Mouse (Mus musculus): ENCODE measurements around the gene Alkbh4. TPM values are rescaled to one million over a fixed set of nuclear protein-coding genes. Genes with fewer than 3 reads are reported as not detected.
"Not testable (repeated sequence)": the region's sequence is repeated elsewhere in the genome, so short reads cannot be mapped to it uniquely, and the experiment has no call there.

Alkbh4 gene
- polyA plus RNA-seq, 1 experiment: 23.0 TPM

DNA sequence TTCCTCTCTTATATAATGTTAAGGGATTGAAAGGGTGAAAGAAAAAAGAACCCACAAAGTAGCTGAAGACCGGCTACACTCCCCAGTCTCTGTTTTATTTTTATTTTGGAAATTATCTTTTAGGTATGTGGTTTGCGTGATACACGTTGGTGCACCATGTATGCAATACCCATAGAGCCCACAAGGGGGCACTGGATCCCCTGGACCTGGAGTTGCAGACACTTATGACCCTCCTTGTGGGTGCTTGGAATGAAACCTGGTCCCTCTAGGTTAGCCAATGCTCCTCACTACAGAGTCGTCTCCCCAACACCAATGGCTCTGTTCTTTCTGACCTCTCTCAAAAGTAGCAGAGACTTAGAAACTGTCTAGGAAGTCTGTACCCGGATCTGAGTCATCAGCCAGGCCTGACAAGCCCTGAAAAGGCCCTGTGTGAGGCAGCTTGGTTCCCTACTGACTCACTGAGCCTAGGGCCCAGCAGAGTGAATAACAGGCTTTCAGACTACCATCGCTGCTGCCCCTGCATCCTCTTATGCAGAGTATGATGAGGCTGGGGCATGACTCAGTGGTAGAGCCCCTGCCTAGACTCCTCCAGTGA is 7.3 kb downstream of the Alkbh4 start:
- H3K27ac ChIP-seq (ENCODE audit: control insufficient read depth, insufficient read depth, low read depth, low read length): no peak overlapping the region
- peaks cover 4% of the 10 kb centered on the region for H3K4me1 ChIP-seq (ENCODE audit: control insufficient read depth, insufficient read depth, low read length)
- no peaks in the 10 kb centered on the region for H3K27me3 ChIP-seq (ENCODE audit: control insufficient read depth, insufficient read depth, low read length)
- peak; percentile 74; the same call in 1 of the 2 replicates for TF ChIP-seq CTCF (IDR thresholded peaks at IDR 0.05; ENCODE audit: control insufficient read depth, insufficient read depth, insufficient replicate concordance, low read depth, low read length)
- TF ChIP-seq POLR2A (IDR thresholded peaks at IDR 0.05; ENCODE audit: control insufficient read depth, low read depth, low read length): no peak
- H3K4me3 ChIP-seq (ENCODE audit: control insufficient read depth, low read depth, low read length): no peak overlapping the region
- no peaks in the 10 kb centered on the region for H3K36me3 ChIP-seq (ENCODE audit: control insufficient read depth, insufficient read depth, low read length)

- Histone ChIP-seq H3K4me3 (ENCODE audit: control insufficient read depth, low read depth, low read length) (no peak overlapping the region), H3K36me3 (ENCODE audit: control insufficient read depth, insufficient read depth, low read length) (no peaks in the 10 kb centered on the region), H3K4me1 (ENCODE audit: control insufficient read depth, insufficient read depth, low read length) (peaks cover 4% of the 10 kb centered on the region), H3K27ac (ENCODE audit: control insufficient read depth, insufficient read depth, low read depth, low read length) (no peak overlapping the region), H3K27me3 (ENCODE audit: control insufficient read depth, insufficient read depth, low read length) (no peaks in the 10 kb centered on the region)
- TF ChIP-seq CTCF (IDR thresholded peaks at IDR 0.05; ENCODE audit: control insufficient read depth, insufficient read depth, insufficient replicate concordance, low read depth, low read length): no peak
- no peak for TF ChIP-seq POLR2A (IDR thresholded peaks at IDR 0.05; ENCODE audit: control insufficient read depth, low read depth, low read length)
Measured at GRCm38 (mm10) chr5:136144606-136145430, 8.9 kb downstream of the Alkbh4 start.

DNA sequence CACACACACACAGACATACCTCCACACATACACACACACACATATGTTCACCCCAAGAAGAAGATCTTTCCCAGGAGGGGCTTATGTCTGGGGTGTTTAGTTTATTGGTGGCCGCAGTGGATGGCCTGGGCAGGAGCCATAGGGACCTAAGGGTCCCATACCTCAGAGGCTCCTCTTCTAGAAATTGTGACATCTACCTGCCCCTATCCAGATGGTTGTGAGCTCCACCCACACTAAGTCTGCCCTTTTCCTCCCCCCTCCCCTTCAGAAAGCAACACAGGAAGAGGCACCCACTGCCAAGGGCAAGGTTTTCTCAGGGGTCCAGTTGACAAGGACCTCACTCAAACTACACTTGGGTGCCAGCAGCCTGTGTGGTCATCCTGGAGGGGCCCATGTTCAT is 11.0 kb downstream of the Alkbh4 start:
- Histone ChIP-seq H3K27me3 (ENCODE audit: control insufficient read depth, insufficient read depth, low read length) (no peaks in the 10 kb centered on the region), H3K27ac (ENCODE audit: control insufficient read depth, insufficient read depth, low read depth, low read length) (no peak overlapping the region), H3K36me3 (ENCODE audit: control insufficient read depth, insufficient read depth, low read length) (no peaks in the 10 kb centered on the region), H3K4me3 (ENCODE audit: control insufficient read depth, low read depth, low read length) (no peak overlapping the region), H3K4me1 (ENCODE audit: control insufficient read depth, insufficient read depth, low read length) (peaks cover 8% of the 10 kb centered on the region)
- TF ChIP-seq CTCF (IDR thresholded peaks at IDR 0.05; ENCODE audit: control insufficient read depth, insufficient read depth, insufficient replicate concordance, low read depth, low read length): no peak
- no peak for TF ChIP-seq POLR2A (IDR thresholded peaks at IDR 0.05; ENCODE audit: control insufficient read depth, low read depth, low read length)

GRCm38 (mm10) chr5:136147704-136148103 is 11.8 kb downstream of the Alkbh4 start:
- no peak overlapping the region for H3K4me3 ChIP-seq (ENCODE audit: control insufficient read depth, low read depth, low read length)
- no peaks in the 10 kb centered on the region for H3K36me3 ChIP-seq (ENCODE audit: control insufficient read depth, insufficient read depth, low read length)
- H3K4me1 ChIP-seq (ENCODE audit: control insufficient read depth, insufficient read depth, low read length): peaks cover 8% of the 10 kb centered on the region
- TF ChIP-seq POLR2A (IDR thresholded peaks at IDR 0.05; ENCODE audit: control insufficient read depth, low read depth, low read length): no peak
- H3K27me3 ChIP-seq (ENCODE audit: control insufficient read depth, insufficient read depth, low read length): no peaks in the 10 kb centered on the region
- no peak overlapping the region for H3K27ac ChIP-seq (ENCODE audit: control insufficient read depth, insufficient read depth, low read depth, low read length)

GRCm38 (mm10) chr5:136149134-136149576 is 13.2 kb downstream of the Alkbh4 start:
- H3K27ac ChIP-seq (ENCODE audit: control insufficient read depth, insufficient read depth, low read depth, low read length); H3K4me3 ChIP-seq (ENCODE audit: control insufficient read depth, low read depth, low read length); H3K27me3 ChIP-seq (ENCODE audit: control insufficient read depth, insufficient read depth, low read length); H3K4me1 ChIP-seq (ENCODE audit: control insufficient read depth, insufficient read depth, low read length); H3K36me3 ChIP-seq (ENCODE audit: control insufficient read depth, insufficient read depth, low read length): not testable (repeated sequence)

GRCm38 (mm10) chr5:136152365-136152764 is 16.4 kb downstream of the Alkbh4 start:
- Histone ChIP-seq H3K27me3 (ENCODE audit: control insufficient read depth, insufficient read depth, low read length) (no peaks in the 10 kb centered on the region), H3K36me3 (ENCODE audit: control insufficient read depth, insufficient read depth, low read length) (no peaks in the 10 kb centered on the region), H3K4me3 (ENCODE audit: control insufficient read depth, low read depth, low read length) (no peak overlapping the region), H3K27ac (ENCODE audit: control insufficient read depth, insufficient read depth, low read depth, low read length) (no peak overlapping the region; the same call in 1 of the 2 replicates), H3K4me1 (ENCODE audit: control insufficient read depth, insufficient read depth, low read length) (peaks cover 4% of the 10 kb centered on the region)
- TF ChIP-seq POLR2A (IDR thresholded peaks at IDR 0.05; ENCODE audit: control insufficient read depth, low read depth, low read length) (no peak), CTCF (IDR thresholded peaks at IDR 0.05; ENCODE audit: control insufficient read depth, insufficient read depth, insufficient replicate concordance, low read depth, low read length) (no peak)

DNA sequence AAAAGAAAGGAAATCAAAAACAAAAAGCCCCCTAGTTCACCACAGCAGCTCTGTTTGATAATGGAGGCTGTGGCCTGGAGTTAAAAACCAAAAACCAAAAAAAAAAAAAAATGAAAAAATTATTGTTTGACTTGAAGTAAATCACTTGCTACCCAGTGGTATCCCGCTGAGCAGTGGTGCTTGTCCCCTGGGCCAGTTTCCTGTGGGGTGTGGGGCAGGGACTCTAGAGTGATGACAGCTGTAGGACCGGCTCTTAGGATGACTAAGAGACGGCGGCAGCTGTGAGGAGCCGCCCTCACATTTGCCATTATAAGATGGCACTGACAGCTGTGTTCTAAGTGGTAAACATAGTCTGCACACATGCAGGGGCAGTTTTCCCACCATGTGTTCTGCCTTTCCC is 19.5 kb downstream of the Alkbh4 start:
- no peaks in the 10 kb centered on the region for H3K36me3 ChIP-seq (ENCODE audit: control insufficient read depth, insufficient read depth, low read length)
- no peak overlapping the region for H3K4me3 ChIP-seq (ENCODE audit: control insufficient read depth, low read depth, low read length)
- peaks cover 4% of the 10 kb centered on the region for H3K4me1 ChIP-seq (ENCODE audit: control insufficient read depth, insufficient read depth, low read length)
- no peaks in the 10 kb centered on the region for H3K27me3 ChIP-seq (ENCODE audit: control insufficient read depth, insufficient read depth, low read length)
- TF ChIP-seq POLR2A (IDR thresholded peaks at IDR 0.05; ENCODE audit: control insufficient read depth, low read depth, low read length) (no peak), CTCF (IDR thresholded peaks at IDR 0.05; ENCODE audit: control insufficient read depth, insufficient read depth, insufficient replicate concordance, low read depth, low read length) (no peak)
- no peak overlapping the region for H3K27ac ChIP-seq (ENCODE audit: control insufficient read depth, insufficient read depth, low read depth, low read length)

DNA sequence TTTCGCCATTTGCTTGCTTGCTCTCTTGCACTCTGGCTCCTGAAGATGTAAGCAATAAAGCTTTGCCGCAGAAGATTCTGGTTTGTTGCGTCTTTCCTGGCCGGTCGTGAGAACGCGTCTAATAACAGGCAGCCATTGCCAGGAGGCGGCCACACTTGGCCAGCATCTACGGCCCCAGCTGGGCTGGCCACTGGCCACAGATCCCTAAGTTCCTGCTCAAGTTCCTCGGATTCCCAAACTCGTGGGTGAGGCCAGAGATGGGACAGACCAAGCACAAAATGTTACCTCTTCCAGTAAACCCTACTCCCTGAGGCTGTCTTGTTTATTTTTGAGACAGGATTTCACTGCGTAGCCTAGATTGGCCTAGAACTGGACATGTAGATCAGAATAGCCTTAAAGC is 24.1 kb downstream of the Alkbh4 start:
- not testable (repeated sequence) for H3K4me1 ChIP-seq (ENCODE audit: control insufficient read depth, insufficient read depth, low read length); H3K27ac ChIP-seq (ENCODE audit: control insufficient read depth, insufficient read depth, low read depth, low read length); H3K27me3 ChIP-seq (ENCODE audit: control insufficient read depth, insufficient read depth, low read length); H3K36me3 ChIP-seq (ENCODE audit: control insufficient read depth, insufficient read depth, low read length); H3K4me3 ChIP-seq (ENCODE audit: control insufficient read depth, low read depth, low read length)
